Mouse (Mus musculus) cerebellum, adult 2 months (tissue): ENCODE results near the gene Rab17.

ENCODE experiments used
- CTCF ChIP-seq: fragments of 200-500 bp; IDR thresholded peaks from 2 replicates; pipeline ENCODE4 v1.5.1; 2011; ENCODE audit warnings: low read depth, mild to moderate bottlenecking, control low read depth, low read length, moderate library complexity, borderline replicate concordance; ENCODE audit not compliant: insufficient read depth
- POLR2A ChIP-seq: fragments of 200-500 bp; IDR thresholded peaks from 2 replicates; pipeline ENCODE4 v1.6.1; 2011; ENCODE audit warnings: low read length, control low read depth, borderline replicate concordance; ENCODE audit not compliant: insufficient read depth

GRCm38 (mm10) chr1:90997641-90998040 lies 28.2 kb upstream of the Rab17 start:
- TF ChIP-seq POLR2A (no peak), CTCF (no peak)
